Mouse (Mus musculus): ENCODE results near the gene 1810009J06Rik.

GRCm38 (mm10) chr6:41015065-41015464 lies 50.5 kb downstream of the 1810009J06Rik start:
- TF ChIP-seq CTCF (IDR thresholded peaks at IDR 0.05) (no peak), EP300 (IDR thresholded peaks at IDR 0.05) (no peak)

Measured in lung, postnatal 0 days (tissue).